Mouse (Mus musculus): ENCODE data around the gene B230217C12Rik. TPM values are rescaled to one million over a fixed set of nuclear protein-coding genes. Genes with fewer than 3 reads are reported as not detected.
"Not testable (repeated sequence)": the region's sequence is repeated elsewhere in the genome, so short reads cannot be mapped to it uniquely, and the experiment has no call there.

The B230217C12Rik gene
- polyA plus RNA-seq, 1 experiment from 2014 or later, result 5.4 TPM

GRCm38 (mm10) chr11:97836541-97836940 is 4.0 kb upstream of the B230217C12Rik start:
- Histone ChIP-seq H3K27me3 (replicated peaks; ENCODE audit: control insufficient read depth, insufficient read depth, low read length) (no peaks in the 10 kb centered on the region), H3K4me3 (ENCODE audit: low read depth, low read length) (no peak overlapping the region), H3K36me3 (ENCODE audit: control insufficient read depth, insufficient read depth, low read length) (peaks cover 11% of the 10 kb centered on the region), H3K4me1 (replicated peaks; ENCODE audit: control insufficient read depth, insufficient read depth, low read length) (peaks cover 20% of the 10 kb centered on the region), H3K9ac (ENCODE audit: low read depth, low read length) (no peak overlapping the region), H3K27ac (ENCODE audit: low read depth, low read length) (no peak overlapping the region), H3K9me3 (ENCODE audit: control insufficient read depth, low read length) (no peaks in the 10 kb centered on the region), H3K4me2 (no peak overlapping the region)
- ATAC-seq (replicated peaks; ENCODE audit: low FRiP score) (no peak), DNase-seq (ENCODE audit: low spot score) (no peak)
- 50% methylated on average over 8 of the region's 8 CpGs for WGBS

GRCm38 (mm10) chr11:97837051-97837450 is 3.5 kb upstream of the B230217C12Rik start:
- DNase-seq (ENCODE audit: low spot score); ATAC-seq (replicated peaks; ENCODE audit: low FRiP score); H3K9me3 ChIP-seq (ENCODE audit: control insufficient read depth, low read length); H3K4me3 ChIP-seq (ENCODE audit: low read depth, low read length); H3K27me3 ChIP-seq (replicated peaks; ENCODE audit: control insufficient read depth, insufficient read depth, low read length); H3K4me2 ChIP-seq; H3K27ac ChIP-seq (ENCODE audit: low read depth, low read length): not testable (repeated sequence)
- 0 out of 2 replicates have a peak overlapping the region, but pooled peaks have one; percentile 9 for H3K9ac ChIP-seq (ENCODE audit: low read depth, low read length)
- WGBS, result 61% methylated on average over 9 of the region's 9 CpGs
- H3K4me1 ChIP-seq (replicated peaks; ENCODE audit: control insufficient read depth, insufficient read depth, low read length), result peaks cover 24% of the 10 kb centered on the region
- peaks cover 11% of the 10 kb centered on the region for H3K36me3 ChIP-seq (ENCODE audit: control insufficient read depth, insufficient read depth, low read length)

- Histone ChIP-seq H3K36me3 (ENCODE audit: control insufficient read depth, insufficient read depth, low read length) (peaks cover 11% of the 10 kb centered on the region), H3K4me1 (replicated peaks; ENCODE audit: control insufficient read depth, insufficient read depth, low read length) (peaks cover 24% of the 10 kb centered on the region), H3K4me2 (no peak overlapping the region), H3K9me3 (ENCODE audit: control insufficient read depth, low read length) (no peaks in the 10 kb centered on the region), H3K27me3 (replicated peaks; ENCODE audit: control insufficient read depth, insufficient read depth, low read length) (no peaks in the 10 kb centered on the region), H3K4me3 (ENCODE audit: low read depth, low read length) (no peak overlapping the region), H3K9ac (ENCODE audit: low read depth, low read length) (no peak overlapping the region), H3K27ac (ENCODE audit: low read depth, low read length) (no peak overlapping the region)
- WGBS, result 33% methylated on average over 7 of the region's 7 CpGs
- DNase-seq (ENCODE audit: low spot score) (no peak), ATAC-seq (replicated peaks; ENCODE audit: low FRiP score) (peak; percentile 40; the same call in 1 of the 2 replicates)
Measured at GRCm38 (mm10) chr11:97837641-97838149, 2.9 kb upstream of the B230217C12Rik start.

- Histone ChIP-seq H3K4me2 (no peak overlapping the region), H3K27ac (ENCODE audit: low read depth, low read length) (peak overlapping the region; percentile 13; the same call in 1 of the 2 replicates), H3K9me3 (ENCODE audit: control insufficient read depth, low read length) (no peaks in the 10 kb centered on the region), H3K4me1 (replicated peaks; ENCODE audit: control insufficient read depth, insufficient read depth, low read length) (peaks cover 24% of the 10 kb centered on the region), H3K36me3 (ENCODE audit: control insufficient read depth, insufficient read depth, low read length) (peaks cover 7% of the 10 kb centered on the region), H3K4me3 (ENCODE audit: low read depth, low read length) (no peak overlapping the region), H3K27me3 (replicated peaks; ENCODE audit: control insufficient read depth, insufficient read depth, low read length) (no peaks in the 10 kb centered on the region), H3K9ac (ENCODE audit: low read depth, low read length) (no peak overlapping the region)
- ATAC-seq (replicated peaks; ENCODE audit: low FRiP score) (no peak), DNase-seq (ENCODE audit: low spot score) (no peak)
- 51% methylated on average over 10 of the region's 10 CpGs for WGBS
Measured at GRCm38 (mm10) chr11:97838779-97839440, 1.7 kb upstream of the B230217C12Rik start.

GRCm38 (mm10) chr11:97839441-97840134 is 992 bp upstream of the B230217C12Rik start:
- Histone ChIP-seq H3K4me1 (replicated peaks; ENCODE audit: control insufficient read depth, insufficient read depth, low read length) (peaks cover 24% of the 10 kb centered on the region), H3K27ac (ENCODE audit: low read depth, low read length) (peak overlapping the region; percentile 13; the same call in 1 of the 2 replicates), H3K27me3 (replicated peaks; ENCODE audit: control insufficient read depth, insufficient read depth, low read length) (no peaks in the 10 kb centered on the region), H3K4me3 (ENCODE audit: low read depth, low read length) (no peak overlapping the region), H3K4me2 (no peak overlapping the region), H3K9me3 (ENCODE audit: control insufficient read depth, low read length) (no peaks in the 10 kb centered on the region), H3K36me3 (ENCODE audit: control insufficient read depth, insufficient read depth, low read length) (peaks cover under 1% of the 10 kb centered on the region), H3K9ac (ENCODE audit: low read depth, low read length) (no peak overlapping the region)
- ATAC-seq (replicated peaks; ENCODE audit: low FRiP score) (no peak), DNase-seq (ENCODE audit: low spot score) (no peak)
- 64% methylated on average over 11 of the region's 11 CpGs for WGBS

- Histone ChIP-seq H3K4me2 (peak overlapping the region; percentile 67), H3K27me3 (replicated peaks; ENCODE audit: control insufficient read depth, insufficient read depth, low read length) (no peaks in the 10 kb centered on the region), H3K36me3 (ENCODE audit: control insufficient read depth, insufficient read depth, low read length) (no peaks in the 10 kb centered on the region), H3K9ac (ENCODE audit: low read depth, low read length) (peak overlapping the region; percentile 51; the same call in 1 of the 2 replicates), H3K4me1 (replicated peaks; ENCODE audit: control insufficient read depth, insufficient read depth, low read length) (peaks cover 24% of the 10 kb centered on the region), H3K27ac (ENCODE audit: low read depth, low read length) (no peak overlapping the region), H3K9me3 (ENCODE audit: control insufficient read depth, low read length) (no peaks in the 10 kb centered on the region), H3K4me3 (ENCODE audit: low read depth, low read length) (no peak overlapping the region; the same call in 1 of the 2 replicates)
- DNase-seq (ENCODE audit: low spot score) (no peak), ATAC-seq (replicated peaks; ENCODE audit: low FRiP score) (no peak)
- 83% methylated on average over 2 of the region's 2 CpGs for WGBS
Measured at GRCm38 (mm10) chr11:97840135-97840490, 467 bp upstream of the B230217C12Rik start.

- H3K27me3 ChIP-seq (replicated peaks; ENCODE audit: control insufficient read depth, insufficient read depth, low read length), result no peaks in the 10 kb centered on the region
- 0 out of 2 replicates have a peak, but pooled peaks have one; percentile 52 for ATAC-seq (replicated peaks; ENCODE audit: low FRiP score)
- peak overlapping the region; percentile 67 for H3K4me2 ChIP-seq
- peak overlapping the region; percentile 42; the same call in 1 of the 2 replicates for H3K27ac ChIP-seq (ENCODE audit: low read depth, low read length)
- peaks cover 24% of the 10 kb centered on the region for H3K4me1 ChIP-seq (replicated peaks; ENCODE audit: control insufficient read depth, insufficient read depth, low read length)
- peak; percentile 76 for DNase-seq (ENCODE audit: low spot score)
- no peaks in the 10 kb centered on the region for H3K36me3 ChIP-seq (ENCODE audit: control insufficient read depth, insufficient read depth, low read length)
- WGBS, result 7% methylated on average over 22 of the region's 22 CpGs
- no peaks in the 10 kb centered on the region for H3K9me3 ChIP-seq (ENCODE audit: control insufficient read depth, low read length)
- peak overlapping the region; percentile 43 for H3K4me3 ChIP-seq (ENCODE audit: low read depth, low read length)
- peak overlapping the region; percentile 60 for H3K9ac ChIP-seq (ENCODE audit: low read depth, low read length)
Measured at GRCm38 (mm10) chr11:97840991-97841661, 546 bp downstream of the B230217C12Rik start.

GRCm38 (mm10) chr11:97842001-97842400 is 1.4 kb downstream of the B230217C12Rik start:
- 67% methylated on average over 4 of the region's 4 CpGs for WGBS
- no peak overlapping the region for H3K27ac ChIP-seq (ENCODE audit: low read depth, low read length)
- no peaks in the 10 kb centered on the region for H3K36me3 ChIP-seq (ENCODE audit: control insufficient read depth, insufficient read depth, low read length)
- ATAC-seq (replicated peaks; ENCODE audit: low FRiP score) (no peak), DNase-seq (ENCODE audit: low spot score) (no peak)
- H3K9ac ChIP-seq (ENCODE audit: low read depth, low read length), result no peak overlapping the region
- H3K4me2 ChIP-seq, result peak overlapping the region; percentile 67
- no peak overlapping the region for H3K4me3 ChIP-seq (ENCODE audit: low read depth, low read length)
- H3K9me3 ChIP-seq (ENCODE audit: control insufficient read depth, low read length), result no peaks in the 10 kb centered on the region
- H3K4me1 ChIP-seq (replicated peaks; ENCODE audit: control insufficient read depth, insufficient read depth, low read length), result peaks cover 24% of the 10 kb centered on the region
- no peaks in the 10 kb centered on the region for H3K27me3 ChIP-seq (replicated peaks; ENCODE audit: control insufficient read depth, insufficient read depth, low read length)
